Comparison of ENCODE assay signal across 15 mouse cellular contexts in genomic region chr8:114825460-114825859, GRCm38 (mm10).
"Had no signal": no experiment of that assay in that cellular context is flagged by ENCODE, and none has a peak within 500 bp of the region (broad histone marks: within the 10 kb centered on the region; RNA-seq: fewer than 3 reads in every experiment).

No protein-coding gene starts in this region.

- ATAC-seq: liver, embryonic 12.5 days had no signal

- DNase-seq: kidney, adult 18-20 months; kidney, adult 9 months; kidney, postnatal 14 days; kidney, postnatal 4 days; liver; lung, adult 18-20 months; lung, postnatal 10 days; lung, postnatal 36 days; midbrain, embryonic 14.5 days; right cerebral cortex, adult 18-20 months; right cerebral cortex, postnatal 14 days; right cerebral cortex, postnatal 4 days; thymus, adult 18-20 months; thymus, postnatal 25 days had no signal
